Mouse (Mus musculus) limb, embryonic 13.5 days (tissue): ENCODE data around the gene Zfp644. TPM values are rescaled to one million over a fixed set of nuclear protein-coding genes. Genes with fewer than 3 reads are reported as not detected.
"Not testable (repeated sequence)": the region's sequence is repeated elsewhere in the genome, so short reads cannot be mapped to it uniquely, and the experiment has no call there.

Experiments used
- ATAC-seq: fragments of 200-750 bp; cut with Nextera tagmentation; 2 replicates; pipeline ENCODE4 v1.8.0; 2017; ENCODE audit warnings: low read depth, moderate number of reproducible peaks, moderate TSS enrichment; ENCODE audit not compliant: low FRiP score
- H3K27ac ChIP-seq: fragments of 300-500 bp; sonication (generic); 2 replicates; pipeline ENCODE4 v1.5.1; 2015; ENCODE audit warnings: inconsistent platforms, mild to moderate bottlenecking, moderate library complexity
- H3K27me3 ChIP-seq: fragments of 300-500 bp; sonication (generic); 2 replicates; pipeline ENCODE4 v1.6.1; 2015; ENCODE audit warnings: mild to moderate bottlenecking, inconsistent platforms
- H3K36me3 ChIP-seq: fragments of 300-500 bp; sonication (generic); 2 replicates; pipeline ENCODE4 v1.6.1; 2015; ENCODE audit warnings: inconsistent platforms, mild to moderate bottlenecking, moderate library complexity
- H3K4me1 ChIP-seq: fragments of 300-500 bp; sonication (generic); 2 replicates; pipeline ENCODE4 v1.6.1; 2015; ENCODE audit warnings: inconsistent platforms
- H3K4me2 ChIP-seq: fragments of 300-500 bp; sonication (generic); replicated peaks from 2 replicates; pipeline ENCODE4 v1.6.1; 2015; ENCODE audit warnings: inconsistent platforms, mild to moderate bottlenecking, moderate library complexity
- H3K4me3 ChIP-seq: fragments of 300-500 bp; sonication (generic); 2 replicates; pipeline ENCODE4 v1.5.1; 2015; ENCODE audit warnings: moderate library complexity, mild to moderate bottlenecking, inconsistent platforms
- H3K9ac ChIP-seq: fragments of 300-500 bp; sonication (generic); 2 replicates; pipeline ENCODE4 v1.6.1; 2015; ENCODE audit warnings: mild to moderate bottlenecking, inconsistent platforms
- H3K9me3 ChIP-seq: fragments of 300-500 bp; sonication (generic); 2 replicates; pipeline ENCODE4 v1.6.1; 2016; ENCODE audit warnings: inconsistent platforms
- WGBS: fragments of 180-500 bp; shearing (Covaris S2); methylation state at CpG from one replicate; pipeline ENCODE4 v1.1.7; 2015; 5-methylcytosine and 5-hydroxymethylcytosine counted together
- polyA plus RNA-seq: library from polyadenylated mRNA; unstranded; fragments of >200 nt; fragmentation: Nextera tagmentation; extraction: Ambion mirVana; gene quantifications from 2 replicates; pipeline ENCODE4 v1.2.1, GENCODE M21; 2015

The Zfp644 gene
- polyA plus RNA-seq, 1 experiment from 2014 or later = 80.6 TPM

GRCm38 (mm10) chr5:106695681-106696395 lies 1.2 kb downstream of the Zfp644 start:
- ATAC-seq = peak; percentile 88
- peak overlapping the region; percentile 100 for H3K27ac ChIP-seq
- peaks cover 9% of the 10 kb centered on the region; the same call in 1 of the 2 replicates for H3K36me3 ChIP-seq
- H3K4me3 ChIP-seq = peak overlapping the region; percentile 79
- H3K4me1 ChIP-seq = peaks cover 32% of the 10 kb centered on the region
- no peaks in the 10 kb centered on the region for H3K27me3 ChIP-seq
- peak overlapping the region; percentile 97 for H3K9ac ChIP-seq
- H3K4me2 ChIP-seq = peak overlapping the region; percentile 83
- under 1% methylated on average over 55 of the region's 63 CpGs for WGBS
- no peaks in the 10 kb centered on the region for H3K9me3 ChIP-seq

- H3K4me2 ChIP-seq = peak overlapping the region; percentile 83
- ATAC-seq = no peak
- 30% methylated on average over 9 of the region's 9 CpGs for WGBS
- H3K27me3 ChIP-seq = no peaks in the 10 kb centered on the region
- H3K9ac ChIP-seq = peak overlapping the region; percentile 97
- peaks cover 14% of the 10 kb centered on the region; the same call in 1 of the 2 replicates for H3K36me3 ChIP-seq
- H3K27ac ChIP-seq = peak overlapping the region; percentile 100; the same call in 1 of the 2 replicates
- peak overlapping the region; percentile 79 for H3K4me3 ChIP-seq
- H3K4me1 ChIP-seq = peaks cover 32% of the 10 kb centered on the region
- no peaks in the 10 kb centered on the region for H3K9me3 ChIP-seq
These were observed 1.9 kb downstream of the Zfp644 start for GRCm38 (mm10) chr5:106695141-106695540.

GRCm38 (mm10) chr5:106694683-106695082 lies 2.4 kb downstream of the Zfp644 start:
- Histone ChIP-seq H3K27me3 (no peaks in the 10 kb centered on the region), H3K9me3 (no peaks in the 10 kb centered on the region), H3K9ac (peak overlapping the region; percentile 97; the same call in 1 of the 2 replicates), H3K27ac (no peak overlapping the region), H3K4me2 (peak overlapping the region; percentile 83), H3K4me3 (peak overlapping the region; percentile 79), H3K4me1 (peaks cover 32% of the 10 kb centered on the region), H3K36me3 (peaks cover 14% of the 10 kb centered on the region; the same call in 1 of the 2 replicates)
- 100% methylated on average over 1 of the region's 1 CpGs for WGBS
- ATAC-seq = no peak

GRCm38 (mm10) chr5:106693034-106693433 lies 4.1 kb downstream of the Zfp644 start:
- no peak overlapping the region for H3K4me3 ChIP-seq
- WGBS = 88% methylated on average over 4 of the region's 4 CpGs
- no peak for ATAC-seq
- H3K27ac ChIP-seq = no peak overlapping the region
- peaks cover 14% of the 10 kb centered on the region; the same call in 1 of the 2 replicates for H3K36me3 ChIP-seq
- H3K4me1 ChIP-seq = peaks cover 32% of the 10 kb centered on the region
- H3K27me3 ChIP-seq = no peaks in the 10 kb centered on the region
- no peaks in the 10 kb centered on the region for H3K9me3 ChIP-seq
- H3K4me2 ChIP-seq = no peak overlapping the region
- H3K9ac ChIP-seq = no peak overlapping the region

GRCm38 (mm10) chr5:106680636-106681458 lies 16.2 kb downstream of the Zfp644 start:
- no peak for ATAC-seq
- Histone ChIP-seq H3K27ac (no peak overlapping the region), H3K27me3 (no peaks in the 10 kb centered on the region), H3K9me3 (no peaks in the 10 kb centered on the region), H3K4me2 (no peak overlapping the region), H3K4me1 (0 out of 2 replicates have a peak, but pooled peaks cover 4% of the 10 kb centered on the region), H3K36me3 (peaks cover 22% of the 10 kb centered on the region), H3K9ac (no peak overlapping the region), H3K4me3 (no peak overlapping the region)
- 91% methylated on average over 6 of the region's 6 CpGs for WGBS

- H3K27me3 ChIP-seq = no peaks in the 10 kb centered on the region
- no peak overlapping the region for H3K27ac ChIP-seq
- H3K4me1 ChIP-seq = 0 out of 2 replicates have a peak, but pooled peaks cover 4% of the 10 kb centered on the region
- no peak overlapping the region for H3K4me3 ChIP-seq
- WGBS = 87% methylated on average over 1 of the region's 1 CpGs
- H3K36me3 ChIP-seq = peaks cover 22% of the 10 kb centered on the region
- H3K9ac ChIP-seq = no peak overlapping the region
- H3K9me3 ChIP-seq = no peaks in the 10 kb centered on the region
- ATAC-seq = no peak
- H3K4me2 ChIP-seq = no peak overlapping the region
These were observed 17.4 kb downstream of the Zfp644 start for GRCm38 (mm10) chr5:106679659-106680058.

- H3K4me2 ChIP-seq, H3K9me3 ChIP-seq, H3K4me3 ChIP-seq, H3K27ac ChIP-seq, H3K27me3 ChIP-seq, H3K9ac ChIP-seq, H3K4me1 ChIP-seq, ATAC-seq: not testable (repeated sequence)
- peaks cover 22% of the 10 kb centered on the region for H3K36me3 ChIP-seq
- WGBS = 59% methylated on average over 1 of the region's 1 CpGs
These were observed 18.3 kb downstream of the Zfp644 start for GRCm38 (mm10) chr5:106678823-106679222.

- Histone ChIP-seq H3K4me2 (no peak overlapping the region), H3K9me3 (no peaks in the 10 kb centered on the region), H3K27ac (no peak overlapping the region), H3K4me1 (no peaks in the 10 kb centered on the region), H3K36me3 (peaks cover 15% of the 10 kb centered on the region), H3K27me3 (no peaks in the 10 kb centered on the region), H3K4me3 (no peak overlapping the region), H3K9ac (no peak overlapping the region)
- ATAC-seq = no peak
- 88% methylated on average over 9 of the region's 9 CpGs for WGBS
These were observed 20.3 kb downstream of the Zfp644 start for GRCm38 (mm10) chr5:106676784-106677183.

GRCm38 (mm10) chr5:106672597-106672996 lies 24.5 kb downstream of the Zfp644 start:
- Histone ChIP-seq H3K4me2 (no peak overlapping the region), H3K27me3 (no peaks in the 10 kb centered on the region), H3K9ac (no peak overlapping the region), H3K9me3 (no peaks in the 10 kb centered on the region), H3K4me1 (no peaks in the 10 kb centered on the region), H3K36me3 (peaks cover 23% of the 10 kb centered on the region), H3K27ac (no peak overlapping the region), H3K4me3 (no peak overlapping the region)
- ATAC-seq = no peak

GRCm38 (mm10) chr5:106671893-106672292 lies 25.2 kb downstream of the Zfp644 start:
- Histone ChIP-seq H3K27ac (no peak overlapping the region), H3K27me3 (no peaks in the 10 kb centered on the region), H3K4me3 (no peak overlapping the region), H3K36me3 (peaks cover 27% of the 10 kb centered on the region), H3K4me2 (no peak overlapping the region), H3K9ac (no peak overlapping the region), H3K9me3 (no peaks in the 10 kb centered on the region; the same call in 1 of the 2 replicates), H3K4me1 (no peaks in the 10 kb centered on the region)
- WGBS = 89% methylated on average over 3 of the region's 3 CpGs
- no peak for ATAC-seq

GRCm38 (mm10) chr5:106664910-106665309 lies 32.2 kb downstream of the Zfp644 start:
- no peak for ATAC-seq
- H3K9ac ChIP-seq = no peak overlapping the region
- H3K4me3 ChIP-seq = no peak overlapping the region
- no peaks in the 10 kb centered on the region for H3K27me3 ChIP-seq
- no peaks in the 10 kb centered on the region; the same call in 1 of the 2 replicates for H3K4me1 ChIP-seq
- H3K27ac ChIP-seq = no peak overlapping the region
- peaks cover 31% of the 10 kb centered on the region for H3K36me3 ChIP-seq
- WGBS = 92% methylated on average over 4 of the region's 4 CpGs
- no peaks in the 10 kb centered on the region; the same call in 1 of the 2 replicates for H3K9me3 ChIP-seq
- no peak overlapping the region for H3K4me2 ChIP-seq

- Histone ChIP-seq H3K4me2 (no peak overlapping the region), H3K9me3 (no peaks in the 10 kb centered on the region), H3K9ac (no peak overlapping the region), H3K36me3 (peaks cover 29% of the 10 kb centered on the region), H3K4me3 (no peak overlapping the region), H3K27ac (no peak overlapping the region), H3K27me3 (no peaks in the 10 kb centered on the region), H3K4me1 (peaks cover 3% of the 10 kb centered on the region; the same call in 1 of the 2 replicates)
- 17% methylated on average over 1 of the region's 1 CpGs for WGBS
- ATAC-seq = no peak
These were observed 36.2 kb downstream of the Zfp644 start for GRCm38 (mm10) chr5:106660867-106661266.
